Mouse (Mus musculus) hindbrain, embryonic 14.5 days (tissue): ENCODE results near the gene Nceh1. TPM values are rescaled to one million over a fixed set of nuclear protein-coding genes. Genes with fewer than 3 reads are reported as not detected.
A peak's percentile ranks its signal among the peaks of the same experiment; 100 is the strongest.
"Not testable (repeated sequence)": the region's sequence is repeated elsewhere in the genome, so short reads cannot be mapped to it uniquely, and the experiment has no call there.

Experiments
- ATAC-seq: fragments of 200-750 bp; cut with Nextera tagmentation; 2 replicates; pipeline ENCODE4 v1.8.0; 2017; ENCODE audit warnings: moderate number of reproducible peaks, mild to moderate bottlenecking, moderate TSS enrichment, moderate library complexity; ENCODE audit not compliant: low FRiP score
- DNase-seq: peaks from one replicate; pipeline ENCODE4 v3.0.0-alpha.2; 2015; ENCODE audit warnings: low spot score
- H3K27ac ChIP-seq: fragments of 300-500 bp; sonication (generic); 2 replicates; pipeline ENCODE4 v1.5.1; 2014; ENCODE audit warnings: mild to moderate bottlenecking, moderate library complexity
- H3K27me3 ChIP-seq: fragments of 300-500 bp; sonication (generic); 2 replicates; pipeline ENCODE4 v1.6.1; 2014; ENCODE audit warnings: mild to moderate bottlenecking, low read length, mixed read lengths; ENCODE audit not compliant: control insufficient read depth, insufficient read depth
- H3K36me3 ChIP-seq: fragments of 300-500 bp; sonication (generic); replicated peaks from 2 replicates; pipeline ENCODE4 v1.6.1; 2014; ENCODE audit not compliant: control insufficient read depth, insufficient read depth
- H3K4me1 ChIP-seq: fragments of 300-500 bp; sonication (generic); replicated peaks from 2 replicates; pipeline ENCODE4 v1.6.1; 2014; ENCODE audit warnings: antibody characterized with exemption, low read length, mixed read lengths; ENCODE audit not compliant: control insufficient read depth, insufficient read depth
- H3K4me2 ChIP-seq: fragments of 300-500 bp; sonication (generic); replicated peaks from 2 replicates; pipeline ENCODE4 v1.6.1; 2014; ENCODE audit warnings: mild to moderate bottlenecking, moderate library complexity
- H3K4me3 ChIP-seq: fragments of 300-500 bp; sonication (generic); replicated peaks from 2 replicates; pipeline ENCODE4 v1.5.1; 2014; ENCODE audit warnings: mild to moderate bottlenecking, low read length
- H3K9ac ChIP-seq: fragments of 300-500 bp; sonication (generic); 2 replicates; pipeline ENCODE4 v1.6.1; 2014
- H3K9me3 ChIP-seq: fragments of 300-500 bp; sonication (generic); 2 replicates; pipeline ENCODE4 v1.6.1; 2016; ENCODE audit warnings: low read length; ENCODE audit not compliant: control insufficient read depth
- WGBS: fragments of 180-500 bp; shearing (Covaris S2); extraction: QIAGEN DNeasy Blood & Tissue Kit; methylation state at CpG from one replicate; pipeline ENCODE4 v1.1.7; 2014; 5-methylcytosine and 5-hydroxymethylcytosine counted together
- polyA plus RNA-seq: library from polyadenylated mRNA; unstranded; fragments of >200 nt; fragmentation: Nextera tagmentation; extraction: Ambion mirVana; gene quantifications from 2 replicates; pipeline ENCODE4 v1.2.1, GENCODE M21; 2014

Gene Nceh1
- polyA plus RNA-seq, 1 experiment from 2014 or later = 11.5 TPM

- Histone ChIP-seq H3K27ac (no peak overlapping the region), H3K9me3 (no peaks in the 10 kb centered on the region), H3K9ac (peak overlapping the region; percentile 31), H3K36me3 (no peaks in the 10 kb centered on the region), H3K4me3 (peak overlapping the region; percentile 34), H3K4me2 (peak overlapping the region; percentile 84), H3K4me1 (peaks cover 10% of the 10 kb centered on the region; the same call in 1 of the 2 replicates), H3K27me3 (no peaks in the 10 kb centered on the region)
- WGBS = 47% methylated on average over 7 of the region's 7 CpGs
- ATAC-seq = no peak
- no peak for DNase-seq
Measured at GRCm38 (mm10) chr3:27283796-27284195, 101.0 kb downstream of the Nceh1 start.

GRCm38 (mm10) chr3:27284227-27284626 is 101.5 kb downstream of the Nceh1 start:
- Histone ChIP-seq H3K27ac (no peak overlapping the region), H3K4me1 (peaks cover 10% of the 10 kb centered on the region; the same call in 1 of the 2 replicates), H3K4me3 (no peak overlapping the region), H3K27me3 (no peaks in the 10 kb centered on the region), H3K4me2 (no peak overlapping the region), H3K36me3 (no peaks in the 10 kb centered on the region), H3K9me3 (no peaks in the 10 kb centered on the region), H3K9ac (no peak overlapping the region)
- WGBS = 91% methylated on average over 5 of the region's 5 CpGs
- DNase-seq (no peak), ATAC-seq (no peak)

GRCm38 (mm10) chr3:27285072-27285471 is 102.3 kb downstream of the Nceh1 start:
- DNase-seq = no peak

GRCm38 (mm10) chr3:27288301-27288700 is 105.5 kb downstream of the Nceh1 start:
- Histone ChIP-seq H3K27ac (no peak overlapping the region), H3K9ac (no peak overlapping the region), H3K27me3 (no peaks in the 10 kb centered on the region), H3K36me3 (no peaks in the 10 kb centered on the region), H3K4me3 (no peak overlapping the region), H3K9me3 (no peaks in the 10 kb centered on the region), H3K4me2 (no peak overlapping the region), H3K4me1 (peaks cover 7% of the 10 kb centered on the region; the same call in 1 of the 2 replicates)
- ATAC-seq (no peak), DNase-seq (no peak)
- WGBS = 80% methylated on average over 2 of the region's 2 CpGs

More at GRCm38 (mm10) chr3:27285072-27285471, 102.3 kb downstream of the Nceh1 start:
- no peaks in the 10 kb centered on the region for H3K36me3 ChIP-seq
- H3K4me1 ChIP-seq = peaks cover 10% of the 10 kb centered on the region; the same call in 1 of the 2 replicates
- no peak overlapping the region for H3K4me3 ChIP-seq
- H3K27ac ChIP-seq = no peak overlapping the region
- ATAC-seq = no peak
- H3K9me3 ChIP-seq = no peaks in the 10 kb centered on the region
- no peak overlapping the region for H3K4me2 ChIP-seq
- H3K9ac ChIP-seq = no peak overlapping the region
- WGBS = 84% methylated on average over 9 of the region's 9 CpGs
- H3K27me3 ChIP-seq = no peaks in the 10 kb centered on the region

GRCm38 (mm10) chr3:27288909-27289308 is 106.1 kb downstream of the Nceh1 start:
- Histone ChIP-seq H3K27ac (no peak overlapping the region), H3K9me3 (no peaks in the 10 kb centered on the region), H3K9ac (no peak overlapping the region), H3K4me3 (no peak overlapping the region), H3K36me3 (no peaks in the 10 kb centered on the region), H3K27me3 (no peaks in the 10 kb centered on the region), H3K4me2 (no peak overlapping the region), H3K4me1 (peaks cover 1% of the 10 kb centered on the region; the same call in 1 of the 2 replicates)
- WGBS = 65% methylated on average over 8 of the region's 8 CpGs
- no peak for DNase-seq
- ATAC-seq = no peak

GRCm38 (mm10) chr3:27290285-27290684 is 107.5 kb downstream of the Nceh1 start:
- Histone ChIP-seq H3K9ac (no peak overlapping the region), H3K27me3 (no peaks in the 10 kb centered on the region), H3K27ac (no peak overlapping the region), H3K4me2 (no peak overlapping the region), H3K4me1 (no peaks in the 10 kb centered on the region), H3K4me3 (no peak overlapping the region), H3K9me3 (no peaks in the 10 kb centered on the region), H3K36me3 (no peaks in the 10 kb centered on the region)
- DNase-seq (no peak), ATAC-seq (no peak)
- 92% methylated on average over 5 of the region's 5 CpGs for WGBS

GRCm38 (mm10) chr3:27290945-27291344 is 108.2 kb downstream of the Nceh1 start:
- H3K27me3 ChIP-seq, H3K9me3 ChIP-seq, DNase-seq, H3K27ac ChIP-seq, H3K9ac ChIP-seq, H3K36me3 ChIP-seq, ATAC-seq, H3K4me1 ChIP-seq, H3K4me3 ChIP-seq, H3K4me2 ChIP-seq: not testable (repeated sequence)
- 93% methylated on average over 5 of the region's 5 CpGs for WGBS

GRCm38 (mm10) chr3:27291411-27291810 is 108.6 kb downstream of the Nceh1 start:
- 92% methylated on average over 4 of the region's 4 CpGs for WGBS
- H3K4me1 ChIP-seq, H3K4me3 ChIP-seq, DNase-seq, ATAC-seq, H3K4me2 ChIP-seq, H3K9me3 ChIP-seq, H3K36me3 ChIP-seq, H3K27me3 ChIP-seq, H3K27ac ChIP-seq, H3K9ac ChIP-seq: not testable (repeated sequence)

- 58% methylated on average over 7 of the region's 7 CpGs for WGBS
- Histone ChIP-seq H3K36me3 (no peaks in the 10 kb centered on the region), H3K4me2 (no peak overlapping the region), H3K4me1 (no peaks in the 10 kb centered on the region), H3K27me3 (no peaks in the 10 kb centered on the region), H3K9ac (no peak overlapping the region), H3K4me3 (no peak overlapping the region), H3K9me3 (no peaks in the 10 kb centered on the region), H3K27ac (no peak overlapping the region)
- ATAC-seq (no peak), DNase-seq (no peak)
Measured at GRCm38 (mm10) chr3:27293645-27294385, 111.0 kb downstream of the Nceh1 start.
